Mouse (Mus musculus) kidney, postnatal 14 days (tissue): Measurements from ENCODE around the gene Glrx3.
A peak's percentile ranks its signal among the peaks of the same experiment; 100 is the strongest.
"Not testable (repeated sequence)": the region's sequence is repeated elsewhere in the genome, so short reads cannot be mapped to it uniquely, and the experiment has no call there.

Experiments used
- DNase-seq: peaks from one replicate; pipeline ENCODE4 v3.0.0; 2022; ENCODE audit warnings: mixed read lengths

Glrx3 gene

DNA sequence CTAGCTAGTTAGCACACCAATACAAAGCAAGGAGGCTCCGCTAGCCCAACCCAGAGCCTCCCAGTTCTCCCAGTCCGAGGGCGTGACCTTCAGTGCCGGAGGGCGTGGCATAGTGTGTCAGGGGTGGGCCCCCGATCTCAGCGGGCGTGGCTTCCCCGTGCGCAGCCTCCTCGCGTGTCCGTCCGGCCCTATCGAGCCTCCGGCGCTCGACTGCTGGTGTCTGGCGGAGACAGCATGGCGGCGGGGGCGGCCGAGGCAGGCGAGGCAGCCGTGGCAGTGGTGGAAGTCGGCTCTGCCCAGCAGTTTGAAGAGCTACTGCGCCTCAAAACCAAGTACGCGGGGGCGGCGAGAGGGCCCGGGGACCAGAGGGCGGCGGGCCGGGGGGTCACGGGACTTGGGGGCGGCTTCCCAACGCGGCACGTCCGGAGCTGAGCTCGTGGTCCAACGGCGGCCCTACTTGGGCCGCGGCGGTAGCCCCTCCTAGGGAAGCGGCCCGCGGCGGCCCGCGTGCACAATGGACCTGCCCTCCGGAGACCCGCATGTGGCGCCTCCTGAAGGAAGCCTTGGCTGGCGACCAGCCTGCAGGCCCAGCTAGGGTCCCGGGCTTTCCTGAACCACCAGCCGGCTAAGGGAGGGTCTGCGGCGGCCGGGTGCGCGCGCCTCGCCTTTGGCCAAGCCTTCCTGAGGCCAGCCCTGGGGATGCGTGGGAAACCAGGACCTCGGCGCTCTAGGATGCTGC lies at the start of gene Glrx3:
Gene Glrx3 (plus strand): TSS at position 175 of the 739 bp plus-strand sequence.
- DNase-seq = peak; percentile 97

DNA sequence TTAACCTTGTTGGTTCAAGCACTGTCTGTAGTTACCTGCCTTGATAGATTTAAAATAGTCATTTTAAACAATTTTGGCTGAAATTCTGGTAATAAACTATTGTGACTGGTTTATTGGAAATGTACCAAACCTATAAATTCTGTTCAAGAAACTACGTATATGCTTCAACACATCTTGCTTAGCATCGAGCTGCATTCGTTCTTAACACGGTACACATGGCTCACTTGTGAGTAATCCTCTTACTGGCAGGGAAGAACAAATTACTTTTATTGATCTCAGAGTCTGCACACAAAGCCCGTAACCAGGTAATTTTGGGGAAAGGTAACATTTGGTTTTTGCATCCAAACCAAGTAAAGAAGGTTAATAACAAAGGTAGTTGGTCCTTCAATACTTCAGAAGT lies 49.6 kb upstream of the Glrx3 start:
- DNase-seq = no peak

DNA sequence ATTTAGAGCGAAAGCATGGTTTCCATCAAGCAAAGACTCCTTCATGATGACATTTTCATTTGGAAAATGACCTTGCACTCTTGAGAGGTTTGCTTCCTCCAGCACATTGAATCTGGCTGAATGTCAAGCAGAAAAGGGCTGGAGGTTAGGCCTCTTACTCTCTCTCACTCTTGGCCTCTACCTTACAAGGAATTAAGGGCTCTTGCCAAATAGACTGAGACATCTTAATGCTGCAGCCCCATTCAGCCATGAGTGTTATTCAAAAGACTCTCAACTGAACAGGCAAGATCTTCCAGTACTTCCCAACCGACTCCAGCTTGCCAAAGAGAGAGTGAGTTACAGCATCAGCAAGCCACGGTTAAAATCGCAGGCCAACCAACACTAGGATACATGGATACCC lies 42.0 kb upstream of the Glrx3 start:
- no peak for DNase-seq

DNA sequence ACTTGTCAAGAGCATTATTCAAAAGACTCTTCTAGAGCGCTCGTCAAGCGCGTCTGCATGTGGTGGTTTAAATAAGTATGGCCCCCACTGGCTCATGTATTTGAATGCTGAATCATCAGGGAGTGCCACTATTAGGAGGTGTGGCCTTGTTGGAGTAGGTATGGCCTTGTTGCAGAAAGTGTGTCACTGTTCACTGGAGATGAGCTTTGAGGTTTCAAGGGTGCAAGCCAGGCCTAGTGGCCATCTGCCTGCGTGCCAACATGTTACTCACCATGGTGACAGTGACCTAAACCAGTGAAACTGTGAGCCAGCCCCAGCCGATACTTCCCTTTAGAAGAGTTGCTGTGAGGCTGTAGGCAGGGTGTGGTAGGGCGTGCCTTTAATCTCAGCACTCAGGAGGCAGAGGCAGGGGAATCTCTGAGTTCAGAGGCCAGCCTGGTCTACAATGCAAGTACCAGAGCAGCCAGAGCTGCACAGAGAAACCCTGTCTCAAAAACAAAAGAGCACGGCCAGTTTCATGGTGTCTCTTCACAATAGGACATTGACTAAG lies 40.0 kb upstream of the Glrx3 start:
- DNase-seq = no peak

DNA sequence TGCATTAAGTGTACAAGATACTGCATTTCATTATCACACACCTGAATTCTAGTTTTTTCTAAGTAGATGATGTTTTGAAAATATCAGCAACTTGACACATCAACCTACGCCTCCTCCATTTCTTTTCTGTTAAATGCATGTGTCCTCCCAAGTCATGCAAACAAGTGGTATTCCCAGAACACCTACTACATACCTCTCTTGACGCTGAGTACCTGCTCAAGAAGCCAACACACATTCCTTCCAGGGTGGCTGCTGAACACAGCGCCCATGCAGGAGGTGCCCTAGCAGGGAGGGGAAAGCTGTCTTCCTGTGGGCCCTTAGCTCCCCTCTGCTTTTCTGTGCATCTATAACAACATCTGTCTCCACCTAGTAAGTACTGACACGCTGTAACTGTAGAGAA lies 38.4 kb upstream of the Glrx3 start:
- DNase-seq = no peak

DNA sequence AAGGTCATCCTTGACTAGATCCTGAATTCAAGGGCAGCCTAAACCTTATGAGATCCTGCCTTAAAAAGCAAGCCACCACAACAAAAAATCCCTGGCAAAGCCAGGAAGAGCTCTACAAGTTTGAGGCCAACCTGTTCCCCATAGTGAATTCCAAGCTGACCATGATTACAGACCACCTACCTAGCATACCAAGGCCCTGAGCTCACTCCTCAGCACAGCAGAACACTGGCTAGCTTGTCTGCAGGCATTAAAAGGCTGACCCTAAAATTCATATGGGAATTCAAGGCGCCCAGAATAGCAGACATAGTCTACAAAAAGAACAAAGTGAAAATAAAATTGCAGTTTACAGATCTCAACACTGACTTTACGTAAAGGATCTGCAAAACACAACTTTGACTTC lies 33.3 kb upstream of the Glrx3 start:
- no peak for DNase-seq

DNA sequence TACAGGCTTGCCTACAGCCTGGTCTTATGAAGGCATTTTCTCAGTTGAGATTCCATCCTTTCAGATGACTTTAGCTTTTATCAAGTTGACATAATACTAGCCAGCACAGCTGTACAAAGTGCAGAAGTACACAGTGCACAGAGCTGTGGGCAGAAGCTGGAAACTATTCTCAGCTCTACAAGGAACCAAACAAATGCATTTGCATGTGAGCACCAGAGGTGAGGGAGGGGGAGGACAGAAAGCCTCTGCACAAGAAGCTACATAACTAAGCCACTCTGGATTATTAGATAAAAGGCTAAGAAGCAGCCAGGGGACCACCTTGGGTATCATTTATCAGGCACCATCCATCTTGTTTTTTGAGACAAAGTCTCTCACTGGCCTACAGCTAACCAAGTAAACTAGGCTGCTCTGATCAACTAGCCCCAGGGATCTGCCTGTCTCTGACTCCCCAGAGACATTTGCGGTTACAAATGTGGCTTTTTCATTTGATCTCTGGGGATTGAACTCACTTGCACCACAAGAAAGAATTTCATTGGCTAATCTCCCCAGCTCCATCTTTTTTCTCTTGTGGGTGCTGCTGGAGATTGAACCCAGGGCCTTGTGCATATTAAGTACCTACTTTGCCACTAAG lies 29.9 kb upstream of the Glrx3 start:
- DNase-seq = no peak

DNA sequence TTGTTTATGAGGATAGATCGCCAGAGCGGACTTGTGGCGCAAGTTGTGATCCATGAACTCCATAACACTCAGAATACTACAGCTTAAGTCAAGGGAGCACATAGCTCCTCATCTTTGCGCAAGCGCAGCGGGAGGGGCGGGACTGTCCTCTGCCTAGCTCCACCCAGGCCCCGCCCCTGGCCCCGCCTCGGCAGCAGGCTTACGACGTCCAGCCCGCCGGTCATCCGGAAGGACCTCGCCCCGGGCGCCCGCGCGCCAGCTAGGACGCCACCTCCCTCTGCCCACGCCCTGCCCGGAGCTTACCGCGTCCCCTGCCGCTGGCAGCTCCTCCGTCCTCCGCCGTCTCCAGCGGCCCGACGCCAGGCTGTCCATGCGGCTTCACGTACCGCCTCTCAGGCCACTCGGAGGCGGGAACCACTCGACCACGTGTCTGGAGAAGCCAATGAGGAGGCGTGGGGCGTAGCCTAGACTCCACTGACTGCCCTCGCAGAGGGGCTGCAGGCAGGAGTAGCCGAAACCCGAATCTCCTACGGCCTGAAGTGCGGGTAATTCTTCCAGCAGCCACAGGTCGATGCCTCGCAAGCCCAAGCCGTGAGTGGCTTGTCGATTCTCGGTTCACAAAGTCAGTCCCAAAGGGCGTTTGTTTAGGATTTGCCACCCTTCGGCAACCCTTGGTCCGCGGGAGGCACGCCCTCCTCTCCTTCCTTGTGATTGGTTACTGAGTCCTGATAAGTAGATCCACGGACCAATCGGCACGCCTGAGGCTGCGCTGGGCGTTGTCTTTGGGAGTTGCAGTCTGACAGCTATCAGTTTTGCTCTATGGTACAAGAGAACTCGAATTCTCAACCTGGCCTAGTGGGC lies 26.8 kb upstream of the Glrx3 start, which contains the start of gene 9430038I01Rik:
Gene 9430038I01Rik (minus strand): TSS at position 426 of the 861 bp plus-strand sequence.
- DNase-seq = peak; percentile 99

DNA sequence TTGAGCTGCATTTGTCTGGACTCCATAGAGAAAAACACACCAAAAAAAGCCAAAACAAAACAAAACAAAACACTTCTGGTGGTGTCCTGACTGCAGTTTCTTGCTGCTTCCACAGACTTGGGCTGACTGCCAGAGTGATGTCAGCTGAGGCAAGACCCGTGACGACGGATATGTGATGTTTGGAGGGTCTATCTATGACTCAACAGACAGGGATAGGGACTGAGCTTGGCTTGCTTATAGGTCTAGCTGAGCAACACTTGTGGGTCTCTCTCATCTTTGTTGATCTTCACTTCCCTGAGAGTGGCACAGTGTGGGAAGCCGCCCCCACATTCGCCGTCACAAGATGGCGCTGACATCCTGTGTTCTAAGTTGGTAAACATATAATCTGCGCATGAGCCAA lies 22.7 kb upstream of the Glrx3 start:
- DNase-seq = no peak

DNA sequence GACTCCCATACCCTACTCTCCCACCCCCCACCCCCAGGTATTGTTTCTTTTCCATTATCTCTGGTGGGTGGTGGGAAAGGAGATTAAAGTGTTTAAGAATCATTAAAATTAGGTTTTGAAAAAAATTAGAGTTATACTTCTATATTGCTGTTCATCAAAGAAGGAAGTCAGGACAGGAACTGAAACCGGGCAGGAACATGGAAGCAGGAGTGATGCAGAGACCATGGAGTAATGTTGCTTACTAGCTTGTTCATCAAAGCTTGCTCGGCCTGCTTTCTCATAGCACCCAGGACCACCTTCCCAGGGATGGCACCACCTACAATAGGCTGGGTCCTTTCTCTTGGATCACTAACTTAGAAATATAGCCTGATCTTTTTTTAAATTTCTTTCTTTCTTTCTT lies 16.9 kb upstream of the Glrx3 start:
- no peak for DNase-seq

DNA sequence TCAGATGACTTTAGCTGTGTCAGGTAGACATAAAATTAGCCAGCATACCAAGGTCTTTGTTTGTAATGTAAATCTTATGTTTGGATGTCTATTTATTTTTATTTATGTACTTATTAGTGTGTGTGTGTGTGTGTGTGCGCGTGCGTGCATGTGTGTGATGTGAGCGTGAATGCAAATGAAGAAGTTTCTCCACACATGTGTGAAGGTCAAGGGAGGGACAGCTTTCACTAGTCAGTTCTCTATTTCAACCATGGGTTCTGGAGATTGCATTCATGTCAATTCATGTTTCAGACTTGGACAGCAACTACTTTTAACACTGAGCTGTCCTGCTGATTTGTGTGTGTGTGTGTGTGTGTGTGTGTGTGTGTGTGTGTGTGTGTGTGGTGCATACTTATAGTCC lies 16.2 kb upstream of the Glrx3 start:
- no peak for DNase-seq

DNA sequence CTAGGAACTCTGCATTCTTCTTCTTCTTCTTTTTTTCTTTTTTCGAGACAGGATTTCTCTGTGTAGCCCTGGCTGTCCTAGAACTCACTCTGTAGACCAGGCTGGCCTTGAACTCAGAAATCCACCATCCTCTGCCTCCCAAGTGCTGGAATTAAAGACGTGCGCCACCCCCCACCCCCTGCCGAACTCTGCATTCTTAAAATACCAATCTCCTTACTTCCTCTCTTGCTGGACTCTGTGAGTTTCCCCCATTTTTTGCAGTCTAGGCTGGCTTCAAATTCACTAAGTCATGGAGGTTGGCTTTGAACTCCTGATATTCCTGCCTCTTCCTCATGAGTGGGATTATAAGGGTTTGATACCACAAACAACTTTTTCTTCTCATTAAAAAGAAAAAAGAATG lies 10.7 kb upstream of the Glrx3 start:
- DNase-seq = no peak

DNA sequence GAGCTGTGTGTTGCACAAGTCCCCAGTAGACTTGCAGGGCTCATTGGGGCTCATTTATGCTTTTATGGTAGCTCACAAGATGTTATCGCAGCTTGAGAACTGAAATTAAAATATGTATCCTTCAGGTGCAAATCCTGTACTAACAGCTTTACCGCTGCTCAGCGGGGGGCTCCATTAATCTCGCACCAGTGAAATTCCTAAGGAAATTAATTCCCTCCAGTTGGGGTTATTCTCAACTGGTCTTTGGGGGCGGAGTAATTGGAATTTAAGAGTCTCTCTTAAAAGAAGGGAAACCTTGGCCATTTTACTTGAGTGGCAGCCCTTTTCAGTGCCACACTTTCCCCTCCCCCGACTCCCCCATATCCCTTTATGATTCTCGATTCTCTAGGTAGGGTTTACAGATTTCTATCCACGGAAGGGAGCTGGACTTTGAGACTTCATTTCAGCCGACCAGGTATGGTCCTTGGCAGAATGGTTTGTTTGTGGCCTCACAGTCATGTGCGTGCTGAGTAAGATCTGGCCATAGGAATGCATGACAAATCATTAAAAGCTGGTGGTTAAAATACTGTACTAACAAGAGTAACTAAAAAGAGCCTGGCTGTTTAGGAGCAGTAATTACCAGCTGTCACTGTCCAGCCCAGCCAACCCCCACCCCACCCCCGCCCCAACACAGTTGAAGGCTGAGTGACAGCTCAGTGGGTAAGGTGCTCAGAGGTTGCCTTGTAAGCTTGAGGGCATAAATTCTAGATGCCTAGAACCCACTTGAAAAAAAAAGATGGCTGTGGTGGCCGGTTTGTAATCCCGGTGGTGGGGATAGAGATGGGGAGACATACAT lies 5.4 kb upstream of the Glrx3 start:
- peak; percentile 33 for DNase-seq

DNA sequence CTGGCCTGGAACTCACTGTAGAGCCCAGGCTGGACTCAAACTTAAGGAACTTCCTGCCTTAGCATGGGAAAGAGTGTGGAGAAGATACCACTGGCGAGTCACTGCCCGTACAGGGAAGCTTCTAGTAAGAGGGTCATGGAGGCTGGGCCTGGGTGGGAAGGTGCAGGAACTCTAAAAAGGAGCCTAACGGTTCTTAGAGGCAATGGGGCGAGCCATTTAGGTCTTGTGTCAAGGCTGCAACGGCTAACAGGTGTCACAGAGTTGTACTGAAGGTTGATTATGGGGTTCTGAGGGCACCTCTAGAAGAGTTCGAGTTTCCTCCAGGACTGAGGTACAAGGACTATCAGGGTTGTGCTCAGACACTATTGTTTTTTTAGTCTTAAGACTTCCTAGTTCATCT lies 513 bp upstream of the Glrx3 start:
- no peak for DNase-seq

DNA sequence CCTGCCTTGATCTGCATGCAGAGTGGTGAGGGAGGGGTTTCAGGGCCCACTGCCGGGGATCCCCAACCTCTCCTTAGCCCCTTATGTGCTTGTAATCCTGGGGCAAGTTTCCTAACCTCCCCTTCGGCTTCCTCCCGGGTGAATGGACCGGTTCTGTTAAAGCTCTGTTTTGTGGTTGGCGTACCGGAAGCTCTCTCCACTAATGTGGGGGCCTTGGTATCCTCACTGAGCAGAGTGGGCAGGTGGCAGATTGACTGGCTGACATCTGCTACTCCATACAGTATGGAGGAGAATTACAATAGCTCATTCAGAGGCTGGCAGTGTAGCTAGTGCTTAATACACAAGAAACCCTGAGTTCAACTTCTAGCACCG lies 751 bp downstream of the Glrx3 start:
- DNase-seq = no peak

DNA sequence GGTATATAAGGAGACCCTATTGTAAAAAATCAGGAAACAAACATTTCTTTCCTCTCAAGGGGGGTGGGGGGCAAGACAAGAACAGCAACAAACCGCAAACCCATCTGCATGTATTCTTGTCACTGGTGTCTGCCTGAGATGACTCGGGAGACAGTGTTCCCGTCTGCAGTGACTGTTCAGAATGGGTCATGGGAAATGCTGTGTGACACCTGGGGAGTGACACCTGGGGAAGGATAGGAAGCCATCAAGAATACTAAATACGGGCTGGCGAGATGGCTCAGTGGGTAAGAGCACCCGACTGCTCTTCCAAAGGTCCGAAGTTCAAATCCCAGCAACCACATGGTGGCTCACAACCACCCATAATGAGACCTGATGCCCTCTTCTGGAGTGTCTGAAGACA lies 1.5 kb downstream of the Glrx3 start:
- DNase-seq = not testable (repeated sequence)

DNA sequence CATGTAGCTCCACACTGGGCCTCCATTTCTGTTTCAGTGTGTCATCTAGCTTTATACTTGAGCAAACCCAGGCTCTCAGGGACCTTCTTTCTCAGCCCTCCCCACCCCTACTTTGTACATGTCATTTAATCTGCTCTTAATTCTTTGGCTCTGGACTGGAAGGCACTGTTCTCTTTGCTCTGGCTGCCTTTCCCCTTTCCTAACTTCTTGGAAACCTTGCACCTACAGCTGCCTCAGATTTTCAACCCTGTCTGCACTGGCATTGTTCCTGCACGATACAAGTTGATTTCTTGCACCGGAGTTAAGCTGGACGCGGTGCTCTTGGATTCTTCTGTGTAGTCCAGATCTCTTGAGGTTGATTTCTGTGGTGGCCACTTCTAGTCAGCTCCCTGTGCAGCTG lies 5.5 kb downstream of the Glrx3 start:
- DNase-seq = no peak

DNA sequence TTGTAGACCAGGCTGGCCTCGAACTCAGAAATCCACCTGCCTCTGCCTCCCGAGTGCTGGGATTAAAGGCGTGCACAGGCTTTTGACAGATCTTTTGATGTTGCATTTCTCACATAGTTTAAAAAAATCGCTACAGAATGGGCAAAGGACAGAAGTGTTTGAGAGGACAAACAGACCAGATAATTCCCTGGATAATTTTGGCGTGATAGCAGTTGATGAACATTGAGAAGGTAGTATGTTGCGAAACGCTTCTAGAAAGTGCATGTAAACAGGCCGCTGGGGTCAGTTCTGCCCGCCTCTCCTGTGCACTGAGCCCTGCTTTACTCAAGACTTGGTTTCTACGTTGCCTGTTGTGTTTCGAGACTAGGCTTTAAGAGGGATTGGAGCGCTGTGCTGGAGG lies 7.9 kb downstream of the Glrx3 start:
- no peak for DNase-seq

DNA sequence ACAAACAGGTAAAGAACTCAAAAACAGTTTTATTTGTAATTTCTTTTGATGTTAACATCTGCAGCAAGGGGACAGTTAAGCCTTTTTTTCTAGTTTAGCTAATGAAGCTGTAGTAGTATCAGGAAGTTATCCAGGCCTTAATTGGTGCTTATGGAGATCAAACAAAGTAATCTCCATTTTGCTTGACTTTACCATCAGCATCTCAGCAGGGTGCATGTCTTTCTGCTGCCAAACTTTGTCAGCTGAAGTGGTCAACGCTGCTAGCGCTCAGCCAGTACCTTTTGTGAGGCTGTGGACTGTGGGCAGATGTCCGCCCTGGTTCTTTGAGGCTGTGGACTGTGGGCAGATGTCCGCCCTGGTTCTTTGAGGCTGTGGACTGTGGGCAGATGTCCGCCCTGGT lies 24.0 kb downstream of the Glrx3 start:
- DNase-seq = no peak

DNA sequence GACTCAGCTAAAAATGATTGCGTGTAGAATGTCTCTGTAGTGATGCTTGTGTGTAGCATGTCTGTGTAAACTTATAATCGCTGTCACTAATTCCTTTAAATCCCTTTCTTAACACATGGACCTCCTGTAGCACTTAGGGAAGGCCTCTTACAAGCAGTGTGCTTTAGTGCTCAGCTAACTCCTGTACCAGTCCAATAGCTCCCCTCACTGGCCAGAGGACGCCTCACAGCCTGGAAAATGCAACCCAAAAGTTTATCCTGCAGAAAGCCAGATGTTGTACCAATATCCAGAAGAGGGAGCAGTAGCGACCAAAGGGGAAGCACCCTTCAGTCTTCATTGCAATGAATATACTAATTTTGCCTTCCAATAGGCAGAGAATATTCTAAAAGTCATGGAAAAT lies 30.8 kb downstream of the Glrx3 start:
- peak; percentile 61 for DNase-seq

DNA sequence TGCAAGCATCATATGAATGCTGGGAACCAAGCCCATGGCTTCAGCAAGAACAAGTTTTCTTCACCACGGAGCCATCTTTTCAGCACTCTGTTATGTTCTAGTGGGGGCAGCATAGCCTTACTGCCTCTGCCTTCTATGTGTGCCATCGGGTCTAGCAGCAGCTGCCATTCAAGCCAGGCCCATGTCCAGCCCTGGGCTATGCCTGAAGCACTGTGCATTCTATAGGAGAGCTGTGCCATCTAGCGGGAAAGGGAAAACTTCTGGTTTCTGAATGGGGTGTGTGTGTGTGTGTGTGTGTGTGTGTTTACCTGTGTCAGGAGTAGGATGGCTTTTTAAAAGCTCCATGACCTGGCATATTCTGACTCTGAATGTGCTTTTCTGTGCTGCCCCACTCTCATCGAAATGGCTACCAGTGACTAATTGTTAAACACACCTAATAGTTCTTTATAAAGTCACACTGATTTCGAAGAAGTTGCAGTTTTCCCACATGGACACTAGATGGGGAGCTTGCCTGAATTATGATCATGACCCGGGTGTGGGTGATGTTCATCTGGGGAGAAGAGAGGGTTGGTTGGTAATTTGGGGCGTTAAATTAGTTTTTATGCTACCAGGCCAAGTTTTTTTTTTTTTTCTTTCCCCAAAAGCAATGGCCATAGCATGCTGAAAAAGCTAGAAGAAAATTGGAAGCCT lies 34.2 kb downstream of the Glrx3 start:
- no peak for DNase-seq

DNA sequence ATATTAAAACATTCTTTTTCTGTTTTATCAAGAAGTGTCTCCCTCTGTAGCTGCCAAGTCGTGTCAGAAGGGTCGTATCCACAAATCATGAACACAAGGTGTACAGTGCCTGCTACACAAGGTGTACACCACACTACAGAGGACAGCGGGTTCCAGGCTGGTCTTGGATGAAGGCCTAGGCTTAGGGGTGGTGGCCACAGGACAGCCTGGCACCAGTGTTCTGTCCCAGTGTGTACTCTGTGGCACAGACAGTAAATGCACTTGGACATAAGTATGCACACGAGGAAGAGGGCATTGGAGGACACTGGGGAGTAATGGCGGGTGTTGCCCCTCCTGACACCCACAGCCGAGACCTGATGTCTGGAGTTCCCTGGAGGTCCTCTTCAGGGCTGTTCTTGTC lies 34.7 kb downstream of the Glrx3 start:
- no peak for DNase-seq
